Mouse (Mus musculus): ENCODE results near the gene Gpr85. TPM values are rescaled to one million over a fixed set of nuclear protein-coding genes. Genes with fewer than 3 reads are reported as not detected.

The Gpr85 gene
- total and polyA plus RNA-seq, 3 experiments = 0.20 to 0.59 (median 0.35) TPM

GRCm38 (mm10) chr6:13797389-13797788 lies 42.4 kb downstream of the Gpr85 start:
- DNase-seq (ENCODE audit: extremely low read depth) = no peak
- no peaks in the 10 kb centered on the region for H3K79me2 ChIP-seq (replicated peaks; ENCODE audit: control insufficient read depth, extremely low read depth, insufficient read depth, poor library complexity, severe bottlenecking)
- TF ChIP-seq IRF4 (IDR thresholded peaks at IDR 0.05; ENCODE audit: low read depth, low read length) (no peak), MAZ (IDR thresholded peaks at IDR 0.05; ENCODE audit: low read depth, low read length) (no peak), MEF2A (IDR thresholded peaks at IDR 0.05; ENCODE audit: borderline replicate concordance, low read depth, low read length) (no peak), USF2 (conservative IDR thresholded peaks at IDR 0.05; ENCODE audit: low read depth, low read length) (no peak), ZMIZ1 (IDR thresholded peaks at IDR 0.05; ENCODE audit: low read depth, low read length) (no peak), CTCF (conservative IDR thresholded peaks at IDR 0.05 in 1 of 2, IDR thresholded peaks at IDR 0.05 in 1 of 2; ENCODE audit: low read depth in 2 of 2, low read length in 2 of 2) (no peak), SMC3 (IDR thresholded peaks at IDR 0.05; ENCODE audit: low read depth, low read length) (no peak), MAFK (IDR thresholded peaks at IDR 0.05; ENCODE audit: insufficient replicate concordance, low read length) (no peak), RAD21 (IDR thresholded peaks at IDR 0.05; ENCODE audit: low read depth, low read length) (no peak), USF1 (IDR thresholded peaks at IDR 0.05; ENCODE audit: low read depth, low read length) (no peak), PAX5 (IDR thresholded peaks at IDR 0.05; ENCODE audit: low read length) (no peak)
- in situ Hi-C loops (cut with MboI; ENCODE audit: low pct_ligation_motif_present, low pct_unique_long_range_greater_than_20kb, low sequenced_read_pairs) = no loop called here
- H3K36me3 ChIP-seq (replicated peaks in 1 of 2; ENCODE audit: control insufficient read depth in 1 of 2, insufficient read depth in 1 of 2, low read length in 1 of 2) = no peaks in the 10 kb centered on the region
- no peak overlapping the region for H3K4me2 ChIP-seq (ENCODE audit: insufficient read depth, low read depth, poor library complexity, severe bottlenecking)
- H3K4me1 ChIP-seq (ENCODE audit: control insufficient read depth in 1 of 2, insufficient read depth in 2 of 2) = no peaks in the 10 kb centered on the region
- no peak overlapping the region for H3K27ac ChIP-seq (ENCODE audit: insufficient read depth, low read depth)
- no peaks in the 10 kb centered on the region for H3K9me3 ChIP-seq (replicated peaks; ENCODE audit: low read length)
- H3K4me3 ChIP-seq (replicated peaks in 1 of 3; ENCODE audit: low read depth in 2 of 3, low read length in 2 of 3, poor library complexity in 1 of 3) = no peak overlapping the region
- no peak overlapping the region for H3K9ac ChIP-seq (ENCODE audit: insufficient read depth, low read depth)
- dilution Hi-C loops (cut with MboI; ENCODE audit: extremely low pct_ligation_motif_present, extremely low pct_unique_long_range_greater_than_20kb, low sequenced_read_pairs) = no loop called here
- no peaks in the 10 kb centered on the region for H3K27me3 ChIP-seq (replicated peaks)

Other genes with a start within 250 kb of the Gpr85 start
- 35.5 and 36.6 TPM in 2 replicates for gene Tmem168, start 231.8 kb downstream of the Gpr85 start, total RNA-seq (2012; rRNA removed)
- 57.4 and 59.9 TPM in 2 replicates for gene Tmem168, start 231.8 kb downstream of the Gpr85 start, total RNA-seq (2014; rRNA removed)
- 27.9 and 30.0 TPM in 2 replicates for gene Tmem168, start 231.8 kb downstream of the Gpr85 start, polyA plus RNA-seq (2012; ENCODE audit: insufficient read length, low read depth)
- 13.6 and 17.6 TPM in 2 replicates for gene Bmt2, start 162.0 kb downstream of the Gpr85 start, total RNA-seq (2012; rRNA removed)
- 59.2 and 62.8 TPM in 2 replicates for gene Bmt2, start 162.0 kb downstream of the Gpr85 start, total RNA-seq (2014; rRNA removed)
- 12.0 and 12.8 TPM in 2 replicates for gene Bmt2, start 162.0 kb downstream of the Gpr85 start, polyA plus RNA-seq (2012; ENCODE audit: insufficient read length, low read depth)
- gene 2610001J05Rik, start 31.6 kb upstream of the Gpr85 start, total RNA-seq (2012; rRNA removed) = 36.9 and 41.3 TPM in 2 replicates
- 42.1 and 44.3 TPM in 2 replicates for gene 2610001J05Rik, start 31.6 kb upstream of the Gpr85 start, total RNA-seq (2014; rRNA removed)
- 59.3 and 76.2 TPM in 2 replicates for gene 2610001J05Rik, start 31.6 kb upstream of the Gpr85 start, polyA plus RNA-seq (2012; ENCODE audit: insufficient read length, low read depth)